Mouse (Mus musculus): ENCODE measurements around the gene Pgc. TPM values are rescaled to one million over a fixed set of nuclear protein-coding genes. Genes with fewer than 3 reads are reported as not detected.

The Pgc gene
- polyA plus RNA-seq, 1 experiment from 2014 or later = not detected

DNA sequence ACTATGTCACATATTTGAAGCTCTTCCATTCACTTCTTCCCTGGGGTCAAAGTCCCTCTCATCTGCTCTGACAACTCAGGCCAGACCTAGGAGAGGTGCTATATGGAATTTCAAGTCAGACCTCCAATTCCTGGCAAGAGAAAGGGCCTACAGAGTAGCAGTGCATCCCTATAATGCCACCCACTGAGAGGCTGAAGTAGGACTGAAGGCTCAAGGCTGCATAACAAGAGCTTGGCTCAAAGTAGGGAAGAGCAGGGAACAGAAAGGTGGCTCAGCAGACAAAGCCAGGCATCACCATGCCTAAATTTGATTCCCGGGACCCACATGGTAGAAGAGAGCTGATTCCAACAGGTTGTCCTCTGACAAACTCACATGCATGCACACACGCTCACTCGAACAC lies 35.0 kb upstream of the Pgc start:
- Histone ChIP-seq H3K9ac (replicated peaks; ENCODE audit: low read depth, low read length) (no peak overlapping the region), H3K4me1 (ENCODE audit: control insufficient read depth, insufficient read depth, low read length) (peaks cover 16% of the 10 kb centered on the region), H3K27ac (ENCODE audit: low read depth, low read length) (no peak overlapping the region), H3K36me3 (ENCODE audit: control insufficient read depth, insufficient read depth, low read length) (no peaks in the 10 kb centered on the region), H3K27me3 (ENCODE audit: control insufficient read depth, insufficient read depth, low read length) (no peaks in the 10 kb centered on the region), H3K9me3 (ENCODE audit: control insufficient read depth, low read length) (no peaks in the 10 kb centered on the region), H3K4me2 (ENCODE audit: low read depth, low read length) (no peak overlapping the region), H3K4me3 (ENCODE audit: low read depth, low read length) (no peak overlapping the region)
- WGBS = 92% methylated on average over 3 of the region's 3 CpGs
- no peak for ATAC-seq (ENCODE audit: low read depth)

DNA sequence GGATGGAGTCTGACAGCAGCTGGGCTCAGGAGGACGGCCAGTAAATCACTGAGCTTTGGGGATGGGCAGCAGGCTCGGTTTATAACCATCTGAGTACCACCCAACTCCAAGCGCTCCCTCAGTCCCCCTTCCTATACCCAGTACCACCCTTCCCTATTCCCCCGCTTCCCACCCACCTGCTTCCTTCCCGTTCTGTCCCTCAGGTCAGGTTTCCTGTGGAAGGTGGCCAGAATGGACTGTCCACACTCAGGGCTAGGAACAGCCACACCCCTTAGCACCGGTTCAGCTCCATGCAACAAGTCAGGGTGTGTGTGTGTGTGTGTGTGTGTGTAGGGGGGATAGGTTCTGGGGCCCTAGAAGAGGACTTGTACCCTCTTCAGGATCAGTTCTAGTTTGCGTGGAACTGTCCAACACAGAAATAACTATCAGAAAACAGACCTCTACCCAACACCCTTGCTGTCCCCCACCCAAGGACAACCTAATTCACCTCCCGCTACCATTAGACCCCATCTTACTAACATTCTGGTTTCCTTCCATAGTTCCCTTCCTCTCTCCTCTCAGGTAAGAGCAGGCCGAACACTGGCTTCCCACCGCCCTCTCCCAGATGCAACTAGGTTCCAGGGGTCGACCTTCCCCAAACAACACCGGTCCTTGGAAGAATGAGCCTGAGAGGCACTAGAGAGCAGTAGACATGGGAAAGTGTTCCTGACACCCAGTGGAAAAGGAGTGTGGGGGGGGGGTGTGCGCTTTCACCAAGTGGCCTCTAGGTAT lies 32.8 kb upstream of the Pgc start:
- peak overlapping the region; percentile 61 for H3K4me3 ChIP-seq (ENCODE audit: low read depth, low read length)
- H3K36me3 ChIP-seq (ENCODE audit: control insufficient read depth, insufficient read depth, low read length) = no peaks in the 10 kb centered on the region
- no peaks in the 10 kb centered on the region for H3K9me3 ChIP-seq (ENCODE audit: control insufficient read depth, low read length)
- peaks cover 8% of the 10 kb centered on the region for H3K4me1 ChIP-seq (ENCODE audit: control insufficient read depth, insufficient read depth, low read length)
- H3K9ac ChIP-seq (replicated peaks; ENCODE audit: low read depth, low read length) = peak overlapping the region; percentile 83
- whole genome bisulfite sequencing = 28% methylated on average over 13 of the region's 13 CpGs
- H3K4me2 ChIP-seq (ENCODE audit: low read depth, low read length) = peak overlapping the region; percentile 78
- no peaks in the 10 kb centered on the region for H3K27me3 ChIP-seq (ENCODE audit: control insufficient read depth, insufficient read depth, low read length)
- no peak; the same call in 1 of the 2 replicates for ATAC-seq (ENCODE audit: low read depth)
- H3K27ac ChIP-seq (ENCODE audit: low read depth, low read length) = no peak overlapping the region

- WGBS = 0% methylated on average over 3 of the region's 3 CpGs
- H3K4me3 ChIP-seq (ENCODE audit: low read depth, low read length) = peak within 1 kb of the TSS; percentile 61
Observed at GRCm38 (mm10) chr17:47694442-47694502, 32.4 kb upstream of the Pgc start, which contains the start of gene Gm21981. Gene Gm21981 (minus strand): TSS chr17:47694455.

DNA sequence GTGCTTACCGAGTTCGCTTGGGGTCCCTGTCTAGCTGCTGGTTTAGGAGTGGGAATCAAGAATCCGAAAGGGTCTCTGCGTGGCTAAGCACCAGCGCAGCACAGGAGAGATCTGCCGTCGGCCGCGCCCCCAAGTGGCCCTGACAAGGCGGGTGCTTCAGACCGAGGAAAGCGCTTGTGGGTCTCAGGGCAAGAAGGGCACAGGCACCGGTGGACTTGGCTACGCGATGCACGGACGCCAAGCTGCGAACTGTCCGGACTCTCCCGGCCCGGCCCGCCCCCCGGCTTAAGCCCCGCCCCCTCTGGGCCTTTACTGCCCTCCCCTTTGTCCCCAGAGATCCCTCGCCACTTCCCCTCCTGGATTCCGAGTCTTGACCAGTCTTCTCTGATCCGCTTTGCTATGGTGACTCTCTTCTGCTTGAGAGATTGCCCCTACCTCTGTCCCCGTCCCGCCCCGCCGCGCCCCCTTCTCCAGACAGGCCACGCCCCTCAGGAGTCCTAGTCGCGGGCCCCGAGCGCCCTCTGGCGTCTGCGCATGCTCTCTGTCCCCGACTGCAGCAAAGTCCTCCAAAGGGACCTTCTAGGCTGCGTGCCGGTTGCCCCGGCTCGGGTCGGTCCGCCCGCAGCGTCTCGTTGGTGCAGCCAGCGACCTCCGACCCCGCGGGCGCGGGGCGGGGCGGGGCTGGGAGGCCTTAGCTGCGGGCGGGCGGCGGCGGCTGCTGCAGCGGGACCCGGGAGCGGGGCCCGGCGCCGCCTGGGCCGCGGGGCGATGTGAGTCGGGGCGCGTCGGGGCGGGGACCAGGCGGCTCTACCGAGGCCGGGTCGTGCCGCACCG lies 31.9 kb upstream of the Pgc start, which contains the start of gene Prickle4:
Gene Prickle4, minus strand, starts transcription at position 234 of the 834 bp plus-strand sequence.
- peak within 1 kb of the TSS; percentile 61 for H3K4me3 ChIP-seq (ENCODE audit: low read depth, low read length)

More at GRCm38 (mm10) chr17:47694442-47694502, 32.4 kb upstream of the Pgc start, which contains the start of gene Gm21981:
- no peak for ATAC-seq (ENCODE audit: low read depth)
- H3K9ac ChIP-seq (replicated peaks; ENCODE audit: low read depth, low read length) = peak within 1 kb of the TSS; percentile 83
- H3K27ac ChIP-seq (ENCODE audit: low read depth, low read length) = peak within 1 kb of the TSS; percentile 69
- H3K9me3 ChIP-seq (ENCODE audit: control insufficient read depth, low read length) = no peaks in the 10 kb centered on the region
- peaks cover 8% of the 10 kb centered on the region for H3K4me1 ChIP-seq (ENCODE audit: control insufficient read depth, insufficient read depth, low read length)
- no peaks in the 10 kb centered on the region for H3K36me3 ChIP-seq (ENCODE audit: control insufficient read depth, insufficient read depth, low read length)
- H3K27me3 ChIP-seq (ENCODE audit: control insufficient read depth, insufficient read depth, low read length) = no peaks in the 10 kb centered on the region
- peak within 1 kb of the TSS; percentile 78 for H3K4me2 ChIP-seq (ENCODE audit: low read depth, low read length)

GRCm38 (mm10) chr17:47695337-47695710 lies 31.3 kb upstream of the Pgc start:
- H3K9me3 ChIP-seq (ENCODE audit: control insufficient read depth, low read length) = no peaks in the 10 kb centered on the region
- peak overlapping the region; percentile 61 for H3K4me3 ChIP-seq (ENCODE audit: low read depth, low read length)
- peak overlapping the region; percentile 69 for H3K27ac ChIP-seq (ENCODE audit: low read depth, low read length)
- H3K27me3 ChIP-seq (ENCODE audit: control insufficient read depth, insufficient read depth, low read length) = no peaks in the 10 kb centered on the region
- no peaks in the 10 kb centered on the region for H3K36me3 ChIP-seq (ENCODE audit: control insufficient read depth, insufficient read depth, low read length)
- peak; percentile 28 for ATAC-seq (ENCODE audit: low read depth)
- WGBS = 0% methylated on average over 13 of the region's 23 CpGs
- peaks cover 8% of the 10 kb centered on the region for H3K4me1 ChIP-seq (ENCODE audit: control insufficient read depth, insufficient read depth, low read length)
- H3K9ac ChIP-seq (replicated peaks; ENCODE audit: low read depth, low read length) = peak overlapping the region; percentile 83
- peak overlapping the region; percentile 78 for H3K4me2 ChIP-seq (ENCODE audit: low read depth, low read length)

More for the DNA sequence above, 31.9 kb upstream of the Pgc start, which contains the start of gene Prickle4:
- ATAC-seq (ENCODE audit: low read depth) = peak; percentile 94
- Histone ChIP-seq H3K36me3 (ENCODE audit: control insufficient read depth, insufficient read depth, low read length) (no peaks in the 10 kb centered on the region), H3K4me1 (ENCODE audit: control insufficient read depth, insufficient read depth, low read length) (peaks cover 8% of the 10 kb centered on the region), H3K4me2 (ENCODE audit: low read depth, low read length) (peak within 1 kb of the TSS; percentile 78), H3K27ac (ENCODE audit: low read depth, low read length) (peak within 1 kb of the TSS; percentile 69), H3K9me3 (ENCODE audit: control insufficient read depth, low read length) (no peaks in the 10 kb centered on the region), H3K27me3 (ENCODE audit: control insufficient read depth, insufficient read depth, low read length) (no peaks in the 10 kb centered on the region), H3K9ac (replicated peaks; ENCODE audit: low read depth, low read length) (peak within 1 kb of the TSS; percentile 83)
- under 1% methylated on average over 58 of the region's 82 CpGs for WGBS

DNA sequence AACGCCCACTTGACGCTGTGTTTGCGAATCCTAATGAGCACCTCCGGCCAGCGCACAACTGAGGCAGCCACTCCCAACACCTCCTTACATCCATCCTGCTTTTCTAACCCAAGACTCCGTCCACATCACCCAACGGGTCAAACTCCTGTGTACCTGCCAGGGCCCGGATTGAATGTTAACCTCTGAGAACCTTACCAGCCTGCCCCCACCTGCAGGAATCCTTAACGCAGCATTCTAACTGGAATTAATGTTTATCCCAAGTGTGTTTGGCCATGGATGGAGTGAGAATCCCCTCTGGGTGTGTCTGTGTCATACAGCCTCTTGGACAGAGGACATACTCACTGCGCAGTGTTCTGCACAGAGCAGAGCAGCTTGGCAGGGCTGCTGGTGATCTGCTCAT lies 28.5 kb upstream of the Pgc start:
- Histone ChIP-seq H3K27ac (ENCODE audit: low read depth, low read length) (no peak overlapping the region), H3K4me2 (ENCODE audit: low read depth, low read length) (no peak overlapping the region), H3K9me3 (ENCODE audit: control insufficient read depth, low read length) (no peaks in the 10 kb centered on the region), H3K9ac (replicated peaks; ENCODE audit: low read depth, low read length) (no peak overlapping the region), H3K4me1 (ENCODE audit: control insufficient read depth, insufficient read depth, low read length) (peaks cover 8% of the 10 kb centered on the region), H3K36me3 (ENCODE audit: control insufficient read depth, insufficient read depth, low read length) (peaks cover 6% of the 10 kb centered on the region; the same call in 1 of the 2 replicates), H3K27me3 (ENCODE audit: control insufficient read depth, insufficient read depth, low read length) (no peaks in the 10 kb centered on the region; the same call in 1 of the 2 replicates), H3K4me3 (ENCODE audit: low read depth, low read length) (no peak overlapping the region)
- no peak for ATAC-seq (ENCODE audit: low read depth)
- 93% methylated on average over 10 of the region's 10 CpGs for WGBS

DNA sequence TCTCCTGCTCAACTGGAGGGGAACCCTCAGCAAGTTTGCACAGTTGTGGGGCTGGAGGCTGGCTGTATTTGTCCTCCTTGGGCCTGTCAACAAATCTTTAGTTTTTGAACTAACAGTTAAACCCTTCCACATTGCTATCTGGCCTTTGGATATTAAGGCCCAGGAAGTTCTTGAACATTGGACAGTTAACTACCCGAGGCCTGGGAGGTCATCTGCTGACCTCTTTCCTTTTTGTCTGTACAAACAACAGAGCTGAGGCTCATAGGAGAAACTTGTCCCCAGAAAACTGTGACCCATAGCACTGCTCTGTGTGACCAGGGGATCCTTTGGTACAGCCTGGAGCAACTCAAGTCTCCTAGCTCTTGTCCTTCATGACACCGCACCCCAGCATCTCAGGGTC lies 27.6 kb upstream of the Pgc start:
- Histone ChIP-seq H3K27ac (ENCODE audit: low read depth, low read length) (no peak overlapping the region), H3K36me3 (ENCODE audit: control insufficient read depth, insufficient read depth, low read length) (peaks cover 9% of the 10 kb centered on the region; the same call in 1 of the 2 replicates), H3K4me1 (ENCODE audit: control insufficient read depth, insufficient read depth, low read length) (peaks cover 7% of the 10 kb centered on the region), H3K4me3 (ENCODE audit: low read depth, low read length) (no peak overlapping the region), H3K9me3 (ENCODE audit: control insufficient read depth, low read length) (no peaks in the 10 kb centered on the region), H3K9ac (replicated peaks; ENCODE audit: low read depth, low read length) (no peak overlapping the region), H3K27me3 (ENCODE audit: control insufficient read depth, insufficient read depth, low read length) (no peaks in the 10 kb centered on the region; the same call in 1 of the 2 replicates), H3K4me2 (ENCODE audit: low read depth, low read length) (no peak overlapping the region)
- no peak for ATAC-seq (ENCODE audit: low read depth)
- WGBS = 82% methylated on average over 2 of the region's 2 CpGs

DNA sequence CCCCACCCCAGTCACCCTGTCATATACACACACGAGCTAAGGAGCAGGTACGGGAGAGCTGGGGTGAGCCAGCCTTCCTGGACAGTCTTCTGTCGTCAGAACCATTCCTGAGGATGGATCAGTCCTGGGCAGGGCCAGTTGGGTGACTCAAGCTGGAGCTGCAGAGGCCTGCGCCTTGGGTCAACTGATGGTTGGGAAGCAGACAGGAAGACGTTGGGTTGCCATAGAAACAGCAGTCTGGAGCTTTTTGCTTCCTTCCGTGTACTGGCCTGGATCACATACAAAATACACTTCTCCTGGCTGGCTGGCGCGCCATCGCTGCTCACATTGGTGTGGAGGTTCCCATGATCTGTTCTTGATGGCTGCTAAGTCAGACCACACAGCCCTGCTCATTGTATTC lies 24.8 kb upstream of the Pgc start:
- H3K9ac ChIP-seq (replicated peaks; ENCODE audit: low read depth, low read length) = no peak overlapping the region
- H3K4me2 ChIP-seq (ENCODE audit: low read depth, low read length) = no peak overlapping the region
- H3K9me3 ChIP-seq (ENCODE audit: control insufficient read depth, low read length) = no peaks in the 10 kb centered on the region
- no peaks in the 10 kb centered on the region for H3K4me1 ChIP-seq (ENCODE audit: control insufficient read depth, insufficient read depth, low read length)
- no peaks in the 10 kb centered on the region; the same call in 1 of the 2 replicates for H3K27me3 ChIP-seq (ENCODE audit: control insufficient read depth, insufficient read depth, low read length)
- WGBS = 69% methylated on average over 9 of the region's 9 CpGs
- no peak for ATAC-seq (ENCODE audit: low read depth)
- H3K4me3 ChIP-seq (ENCODE audit: low read depth, low read length) = no peak overlapping the region
- H3K36me3 ChIP-seq (ENCODE audit: control insufficient read depth, insufficient read depth, low read length) = peaks cover 9% of the 10 kb centered on the region; the same call in 1 of the 2 replicates
- no peak overlapping the region for H3K27ac ChIP-seq (ENCODE audit: low read depth, low read length)

Measured in neural tube, embryonic 14.5 days (tissue).